Mouse (Mus musculus) left cerebral cortex, adult 6 months (tissue): ENCODE measurements around the gene Nmnat2. TPM values are rescaled to one million over a fixed set of nuclear protein-coding genes. Genes with fewer than 3 reads are reported as not detected.

ENCODE experiments used
- long read RNA-seq, 2 experiments: library from polyadenylated mRNA; unstranded; transcript quantifications; one replicate each; pipeline ENCODE4 v2.0.0; 2019 to 2020
- polyA plus RNA-seq: library from polyadenylated mRNA; unstranded; fragments of <200 nt; fragmentation: Nextera tagmentation; gene quantifications from 2 replicates; pipeline ENCODE4 v1.2.3, GENCODE M21; 2021

Nmnat2 gene
- 53.8 and 152 TPM in 2 replicates for polyA plus RNA-seq
- long read RNA-seq, experiment 1, full-length matches to known transcripts: 106 of 222 reads
- long read RNA-seq, experiment 1, partial matches to known transcripts: 98 of 222 reads
- long read RNA-seq, experiment 1, other reads (novel, unspliced or antisense): 18 of 222 reads
- long read RNA-seq, experiment 2, full-length matches to known transcripts: 4 of 64 reads
- long read RNA-seq, experiment 2, partial matches to known transcripts: 2 of 64 reads
- long read RNA-seq, experiment 2, other reads (novel, unspliced or antisense): 58 of 64 reads

DNA sequence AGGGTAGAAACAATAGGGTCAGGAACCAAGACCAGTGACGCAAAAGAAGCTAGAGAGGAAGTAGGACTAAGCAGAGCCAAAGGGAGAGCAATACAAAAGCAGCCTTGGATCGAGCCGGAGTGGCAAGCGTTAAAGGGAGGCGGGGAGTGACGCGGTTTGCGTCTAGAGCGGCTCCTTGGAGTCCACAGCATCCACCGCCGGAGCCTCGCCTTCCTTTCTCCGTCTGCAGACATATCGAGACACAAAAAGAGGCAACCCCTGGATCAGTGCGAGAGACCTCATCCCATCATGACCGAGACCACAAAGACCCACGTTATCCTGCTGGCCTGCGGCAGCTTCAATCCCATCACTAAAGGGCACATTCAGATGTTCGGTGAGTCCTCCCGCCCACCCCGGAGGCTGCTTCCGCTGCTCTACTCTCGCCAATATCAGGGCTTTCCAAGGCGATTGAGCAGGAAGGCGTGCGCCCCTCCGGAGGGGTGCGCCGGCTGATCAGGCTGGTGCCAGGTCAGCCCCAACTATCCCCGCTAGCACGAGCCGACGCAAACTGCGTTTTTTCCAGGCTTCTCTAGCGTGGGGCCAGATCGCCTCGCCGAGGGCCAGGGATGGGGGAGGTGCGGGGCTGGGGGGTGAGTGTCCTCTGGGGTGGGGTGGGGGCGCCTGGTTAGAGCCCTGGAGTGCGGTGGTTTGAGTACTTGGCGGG is at the start of gene Nmnat2:
Nmnat2 (plus strand) TSS at position 173 of the 703 bp plus-strand sequence.

Other genes with a start within 250 kb of the Nmnat2 start
- gene Apobec4, start 204.4 kb upstream of the Nmnat2 start, polyA plus RNA-seq: not detected in 2 replicates
- 37.2 and 44.4 TPM in 2 replicates for gene Rgl1, start 188.6 kb upstream of the Nmnat2 start, polyA plus RNA-seq
- gene Arpc5, start 188.5 kb upstream of the Nmnat2 start, polyA plus RNA-seq: 119 and 133 TPM in 2 replicates
- 2.0 and 3.0 TPM in 2 replicates for gene Ncf2, start 154.8 kb upstream of the Nmnat2 start, polyA plus RNA-seq
- gene Smg7, start 52.3 kb upstream of the Nmnat2 start, polyA plus RNA-seq: 16.6 and 25.4 TPM in 2 replicates
- 2.8 and 5.1 TPM in 2 replicates for gene Lamc2, start 231.5 kb downstream of the Nmnat2 start, polyA plus RNA-seq